Mouse (Mus musculus): ENCODE measurements at regions not wholly inside any gene's neighbourhood (a gene's known extent, or its start where the extent isn't known, plus 50 kb on each side); places are given as distances from the start of the nearest gene placed in this dataset.

DNA sequence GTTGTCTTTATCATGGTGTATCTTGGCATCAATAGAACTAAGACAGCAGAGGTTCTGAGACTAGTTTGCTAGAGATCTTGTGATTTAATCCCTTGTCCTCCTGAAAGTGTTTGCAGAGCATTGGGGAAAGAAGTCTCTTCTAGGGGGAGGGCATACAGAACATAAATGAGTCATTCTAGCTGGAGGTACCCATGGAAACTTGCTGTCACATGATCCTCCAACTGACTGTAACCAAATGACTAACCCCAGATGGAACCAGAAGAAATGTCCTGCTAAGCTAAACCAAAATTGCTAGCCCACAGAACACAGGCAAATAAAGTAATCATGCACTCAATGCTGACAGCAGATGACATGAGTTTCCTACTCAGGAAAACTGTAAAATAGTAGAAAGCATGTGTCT lies 323.2 kb upstream of the Tmc3 start:
- no peaks in the 10 kb centered on the region for H3K9me3 ChIP-seq (ENCODE audit: control insufficient read depth, low read length)
- no peak overlapping the region for H3K4me3 ChIP-seq (ENCODE audit: low read depth, low read length)
- no peak overlapping the region for H3K27ac ChIP-seq (replicated peaks; ENCODE audit: low read depth, low read length)
- no peak overlapping the region for H3K9ac ChIP-seq (ENCODE audit: low read length)
- H3K27me3 ChIP-seq (ENCODE audit: control insufficient read depth, insufficient read depth, low read length) = no peaks in the 10 kb centered on the region
- no peak for DNase-seq (ENCODE audit: low spot score)
- H3K4me2 ChIP-seq (ENCODE audit: low read depth, severe bottlenecking) = no peak overlapping the region
- ATAC-seq (ENCODE audit: insufficient number of reproducible peaks, low FRiP score, low TSS enrichment, low read depth) = no peak
- no peaks in the 10 kb centered on the region for H3K4me1 ChIP-seq (ENCODE audit: control insufficient read depth, insufficient read depth, low read length)
- no peaks in the 10 kb centered on the region for H3K36me3 ChIP-seq (ENCODE audit: control insufficient read depth, insufficient read depth, low read length)

DNA sequence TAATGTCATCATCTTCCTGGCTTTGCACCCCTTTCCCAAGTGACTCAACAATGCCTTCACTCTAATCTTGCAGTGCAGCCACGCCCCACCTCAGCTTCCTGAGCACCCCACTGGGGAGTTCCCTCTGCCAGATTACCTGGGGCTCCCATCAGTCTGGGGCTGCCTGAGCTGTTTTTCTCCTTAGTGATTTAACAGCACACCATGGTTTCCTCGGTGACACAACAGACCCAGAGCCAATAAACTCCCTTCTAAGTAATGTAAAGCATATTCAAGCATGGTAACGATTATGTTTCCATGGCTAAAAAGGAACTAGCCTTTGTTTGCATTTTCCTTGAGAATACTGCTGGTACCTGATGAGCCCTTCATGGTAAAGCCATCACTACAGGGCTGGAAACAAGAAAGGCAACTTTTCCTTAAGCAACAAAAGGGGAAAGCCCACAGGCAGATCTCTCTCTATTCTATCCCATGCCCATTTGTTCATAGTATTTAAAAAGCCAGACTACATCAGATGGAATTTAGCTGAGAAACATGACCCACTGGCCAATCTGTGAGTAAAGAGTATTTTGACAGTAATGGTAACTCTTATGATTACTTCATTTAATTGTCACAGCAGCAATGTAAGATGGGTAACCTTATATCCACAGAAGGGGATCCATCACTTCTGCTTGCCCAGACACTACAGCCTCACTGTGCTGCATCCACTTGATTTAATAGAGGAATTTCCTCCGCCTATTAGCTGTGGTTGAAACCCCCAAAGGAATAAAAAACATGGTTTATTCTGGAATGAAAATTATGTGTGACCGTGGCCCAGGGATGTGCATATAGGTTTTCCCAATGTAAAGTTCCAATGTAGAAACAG lies 294.6 kb upstream of the Tmc3 start:
- H3K9ac ChIP-seq (ENCODE audit: low read length) = no peak overlapping the region
- H3K4me3 ChIP-seq (ENCODE audit: low read depth, low read length) = no peak overlapping the region
- DNase-seq (ENCODE audit: low spot score) (peak; percentile 44), ATAC-seq (ENCODE audit: insufficient number of reproducible peaks, low FRiP score, low TSS enrichment, low read depth) (no peak)
- 38% methylated on average over 5 of the region's 5 CpGs for WGBS
- 0 out of 2 replicates have a peak, but pooled peaks cover 2% of the 10 kb centered on the region for H3K4me1 ChIP-seq (ENCODE audit: control insufficient read depth, insufficient read depth, low read length)
- H3K9me3 ChIP-seq (ENCODE audit: control insufficient read depth, low read length) = no peaks in the 10 kb centered on the region
- no peaks in the 10 kb centered on the region for H3K27me3 ChIP-seq (ENCODE audit: control insufficient read depth, insufficient read depth, low read length)
- no peaks in the 10 kb centered on the region for H3K36me3 ChIP-seq (ENCODE audit: control insufficient read depth, insufficient read depth, low read length)
- H3K27ac ChIP-seq (replicated peaks; ENCODE audit: low read depth, low read length) = peak overlapping the region; percentile 72; the same call in 1 of the 2 replicates
- no peak overlapping the region for H3K4me2 ChIP-seq (ENCODE audit: low read depth, severe bottlenecking)

DNA sequence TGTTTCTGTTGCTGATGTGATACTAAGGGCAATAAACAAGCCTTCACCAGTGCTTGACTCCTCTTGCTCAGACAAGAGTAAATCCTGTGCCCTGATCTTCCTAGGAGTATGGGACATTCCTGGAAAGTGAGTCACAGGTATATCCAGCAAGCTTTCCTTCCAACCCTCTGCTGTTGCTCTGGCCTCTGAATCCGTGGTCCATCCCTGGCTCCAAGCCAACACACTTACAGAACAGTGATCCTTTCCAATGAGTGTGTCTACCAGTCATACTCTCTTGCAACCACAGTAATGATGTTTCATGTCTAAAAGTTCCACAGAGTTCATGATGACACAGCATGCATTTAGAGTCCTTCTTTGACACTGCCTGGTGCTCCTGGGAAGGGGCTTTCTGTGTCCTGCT lies 277.6 kb upstream of the Tmc3 start:
- ATAC-seq (ENCODE audit: insufficient number of reproducible peaks, low FRiP score, low TSS enrichment, low read depth) = no peak
- no peak for DNase-seq (ENCODE audit: low spot score)
- Histone ChIP-seq H3K9me3 (ENCODE audit: control insufficient read depth, low read length) (no peaks in the 10 kb centered on the region), H3K9ac (ENCODE audit: low read length) (no peak overlapping the region), H3K4me1 (ENCODE audit: control insufficient read depth, insufficient read depth, low read length) (no peaks in the 10 kb centered on the region), H3K4me2 (ENCODE audit: low read depth, severe bottlenecking) (no peak overlapping the region), H3K36me3 (ENCODE audit: control insufficient read depth, insufficient read depth, low read length) (no peaks in the 10 kb centered on the region), H3K27ac (replicated peaks; ENCODE audit: low read depth, low read length) (no peak overlapping the region), H3K27me3 (ENCODE audit: control insufficient read depth, insufficient read depth, low read length) (no peaks in the 10 kb centered on the region), H3K4me3 (ENCODE audit: low read depth, low read length) (no peak overlapping the region)
- WGBS = 83% methylated on average over 1 of the region's 1 CpGs

DNA sequence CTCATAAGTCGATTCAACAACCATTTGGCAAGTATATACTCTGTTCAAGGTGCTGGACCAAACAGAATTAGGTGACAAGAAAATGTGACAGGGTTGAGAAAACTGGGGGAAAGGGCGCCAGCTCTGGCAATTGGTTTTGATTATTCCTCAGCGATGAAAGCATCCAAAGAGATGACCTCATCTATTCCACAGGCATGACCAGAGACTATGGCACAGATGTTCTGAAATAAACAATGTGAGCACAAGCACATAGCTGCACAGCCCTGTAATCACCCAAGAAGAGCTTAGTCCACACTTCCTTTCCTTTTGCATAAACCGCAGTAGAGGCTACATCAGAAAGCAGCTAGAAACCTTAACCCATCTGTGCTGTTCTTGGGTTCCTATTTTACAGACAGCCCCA lies 272.6 kb upstream of the Tmc3 start:
- H3K27ac ChIP-seq (replicated peaks; ENCODE audit: low read depth, low read length) = no peak overlapping the region
- 67% methylated on average over 4 of the region's 4 CpGs for WGBS
- H3K9ac ChIP-seq (ENCODE audit: low read length) = no peak overlapping the region
- H3K4me3 ChIP-seq (ENCODE audit: low read depth, low read length) = no peak overlapping the region
- no peaks in the 10 kb centered on the region for H3K36me3 ChIP-seq (ENCODE audit: control insufficient read depth, insufficient read depth, low read length)
- no peaks in the 10 kb centered on the region for H3K27me3 ChIP-seq (ENCODE audit: control insufficient read depth, insufficient read depth, low read length)
- ATAC-seq (ENCODE audit: insufficient number of reproducible peaks, low FRiP score, low TSS enrichment, low read depth) (no peak), DNase-seq (ENCODE audit: low spot score) (no peak)
- H3K4me2 ChIP-seq (ENCODE audit: low read depth, severe bottlenecking) = no peak overlapping the region
- H3K9me3 ChIP-seq (ENCODE audit: control insufficient read depth, low read length) = no peaks in the 10 kb centered on the region
- no peaks in the 10 kb centered on the region for H3K4me1 ChIP-seq (ENCODE audit: control insufficient read depth, insufficient read depth, low read length)

DNA sequence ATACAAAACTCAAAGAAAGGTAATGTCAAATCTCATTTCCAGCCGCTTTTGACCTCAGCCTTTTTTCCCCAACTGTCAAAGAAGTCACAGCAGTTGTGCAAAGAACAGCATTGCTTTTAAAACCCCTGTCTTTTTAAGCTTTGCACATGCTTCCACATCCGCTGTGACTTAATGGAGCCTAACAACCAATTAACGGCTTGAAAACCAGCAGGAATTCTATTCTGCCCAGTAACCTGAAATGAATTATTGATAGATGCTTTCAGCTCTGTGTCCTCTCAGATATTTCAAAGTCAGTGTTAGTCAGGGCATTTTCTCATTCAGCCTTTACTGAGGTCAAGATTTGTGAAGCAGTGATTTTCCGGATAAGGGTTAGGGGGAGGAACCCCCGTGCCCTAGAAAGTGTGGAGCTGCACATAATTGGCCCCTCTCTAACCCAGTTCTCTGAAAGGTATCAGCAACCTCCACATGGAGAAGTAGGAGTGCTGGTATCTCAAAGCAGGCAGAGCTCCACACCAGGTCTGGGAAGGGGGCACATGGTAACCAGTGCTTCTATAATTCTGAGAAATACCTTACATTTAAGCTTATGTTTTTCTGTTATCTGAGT lies 254.8 kb upstream of the Tmc3 start:
- DNase-seq (ENCODE audit: low spot score) (no peak), ATAC-seq (ENCODE audit: insufficient number of reproducible peaks, low FRiP score, low TSS enrichment, low read depth) (no peak)
- Histone ChIP-seq H3K9ac (ENCODE audit: low read length) (no peak overlapping the region), H3K4me2 (ENCODE audit: low read depth, severe bottlenecking) (no peak overlapping the region), H3K4me1 (ENCODE audit: control insufficient read depth, insufficient read depth, low read length) (no peaks in the 10 kb centered on the region), H3K27ac (replicated peaks; ENCODE audit: low read depth, low read length) (no peak overlapping the region), H3K36me3 (ENCODE audit: control insufficient read depth, insufficient read depth, low read length) (no peaks in the 10 kb centered on the region), H3K27me3 (ENCODE audit: control insufficient read depth, insufficient read depth, low read length) (no peaks in the 10 kb centered on the region), H3K9me3 (ENCODE audit: control insufficient read depth, low read length) (no peaks in the 10 kb centered on the region), H3K4me3 (ENCODE audit: low read depth, low read length) (no peak overlapping the region)
- 43% methylated on average over 5 of the region's 5 CpGs for WGBS

DNA sequence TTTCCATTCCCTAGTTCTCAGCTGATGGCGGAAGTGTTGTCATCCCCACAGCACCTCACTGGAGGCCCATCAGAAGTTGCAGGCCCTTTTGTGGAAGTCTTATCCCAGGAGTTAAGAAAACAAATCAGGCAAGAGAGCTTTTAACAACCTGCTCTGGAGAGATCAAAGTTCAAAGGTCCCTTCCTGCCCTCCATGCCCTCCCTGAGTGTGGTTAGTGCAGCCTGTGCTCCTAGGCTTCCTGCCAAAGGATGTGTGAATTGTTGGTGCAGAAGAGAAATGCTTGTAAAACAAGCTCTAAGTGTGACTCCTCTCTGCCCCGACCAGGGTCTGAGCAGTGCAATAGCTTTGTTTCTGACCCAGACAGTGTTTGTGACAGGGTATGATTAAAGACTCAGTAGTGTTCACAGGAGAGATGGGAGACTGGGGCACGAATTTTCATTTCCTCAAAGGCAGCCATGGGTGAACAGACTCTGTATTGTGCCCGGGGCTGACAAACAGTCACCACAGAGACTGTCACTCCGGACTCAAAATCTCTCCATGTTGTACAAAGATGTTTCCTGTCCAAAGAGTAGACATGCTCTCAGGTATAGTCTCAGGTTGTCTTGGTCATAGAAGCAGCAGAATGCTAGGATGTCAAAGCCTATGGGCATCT lies 237.5 kb upstream of the Tmc3 start:
- H3K9ac ChIP-seq (ENCODE audit: low read length) = no peak overlapping the region
- H3K4me3 ChIP-seq (ENCODE audit: low read depth, low read length) = no peak overlapping the region
- WGBS = 57% methylated on average over 5 of the region's 5 CpGs
- no peak for DNase-seq (ENCODE audit: low spot score)
- ATAC-seq (ENCODE audit: insufficient number of reproducible peaks, low FRiP score, low TSS enrichment, low read depth) = no peak
- H3K4me1 ChIP-seq (ENCODE audit: control insufficient read depth, insufficient read depth, low read length) = 0 out of 2 replicates have a peak, but pooled peaks cover 2% of the 10 kb centered on the region
- H3K4me2 ChIP-seq (ENCODE audit: low read depth, severe bottlenecking) = no peak overlapping the region
- no peaks in the 10 kb centered on the region for H3K27me3 ChIP-seq (ENCODE audit: control insufficient read depth, insufficient read depth, low read length)
- H3K9me3 ChIP-seq (ENCODE audit: control insufficient read depth, low read length) = no peaks in the 10 kb centered on the region
- no peak overlapping the region for H3K27ac ChIP-seq (replicated peaks; ENCODE audit: low read depth, low read length)
- H3K36me3 ChIP-seq (ENCODE audit: control insufficient read depth, insufficient read depth, low read length) = no peaks in the 10 kb centered on the region

DNA sequence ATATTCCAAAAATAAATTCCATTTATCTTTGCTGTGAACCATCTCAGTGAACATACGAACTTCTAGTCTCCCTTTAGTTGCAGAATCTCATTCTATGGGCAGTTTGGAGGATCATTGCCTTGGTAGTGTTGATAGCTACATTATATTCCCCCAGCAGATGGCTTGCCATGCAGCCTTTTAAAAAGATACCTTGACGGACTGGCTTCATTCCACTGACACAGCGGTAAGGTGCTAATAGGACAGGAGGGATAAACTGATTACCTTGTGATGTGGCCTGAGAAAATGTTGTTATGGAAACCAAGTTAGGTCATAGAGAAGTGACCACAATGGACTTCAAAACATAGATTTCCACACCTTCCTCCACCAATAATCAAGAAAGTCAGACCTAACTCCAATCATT lies 215.5 kb upstream of the Tmc3 start:
- Histone ChIP-seq H3K4me3 (ENCODE audit: low read depth, low read length) (no peak overlapping the region), H3K4me2 (ENCODE audit: low read depth, severe bottlenecking) (no peak overlapping the region), H3K36me3 (ENCODE audit: control insufficient read depth, insufficient read depth, low read length) (no peaks in the 10 kb centered on the region), H3K4me1 (ENCODE audit: control insufficient read depth, insufficient read depth, low read length) (no peaks in the 10 kb centered on the region), H3K27ac (replicated peaks; ENCODE audit: low read depth, low read length) (no peak overlapping the region), H3K9ac (ENCODE audit: low read length) (no peak overlapping the region), H3K9me3 (ENCODE audit: control insufficient read depth, low read length) (no peaks in the 10 kb centered on the region), H3K27me3 (ENCODE audit: control insufficient read depth, insufficient read depth, low read length) (no peaks in the 10 kb centered on the region)
- ATAC-seq (ENCODE audit: insufficient number of reproducible peaks, low FRiP score, low TSS enrichment, low read depth) (no peak), DNase-seq (ENCODE audit: low spot score) (no peak)
- WGBS = 88% methylated on average over 3 of the region's 3 CpGs

DNA sequence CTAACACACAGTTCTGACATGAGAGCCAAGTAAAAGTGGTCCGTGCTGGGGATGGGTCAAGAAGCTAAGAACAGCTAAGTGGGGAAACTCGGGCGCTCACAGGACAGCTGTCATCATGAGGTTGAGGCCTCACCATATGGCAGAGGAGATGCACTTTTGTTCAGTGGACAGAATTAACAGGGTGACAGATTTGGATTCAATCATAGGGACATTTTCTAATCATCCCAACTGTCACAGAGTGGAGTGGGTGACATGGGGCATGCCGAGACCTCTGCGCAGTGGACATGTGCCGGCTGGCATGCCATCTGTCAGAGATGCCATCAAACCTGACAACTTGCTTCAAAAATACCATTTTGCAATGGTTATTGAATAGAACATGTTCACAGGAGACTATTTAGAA lies 215.1 kb upstream of the Tmc3 start:
- Histone ChIP-seq H3K4me3 (ENCODE audit: low read depth, low read length) (no peak overlapping the region), H3K9me3 (ENCODE audit: control insufficient read depth, low read length) (no peaks in the 10 kb centered on the region), H3K4me2 (ENCODE audit: low read depth, severe bottlenecking) (no peak overlapping the region), H3K9ac (ENCODE audit: low read length) (no peak overlapping the region), H3K4me1 (ENCODE audit: control insufficient read depth, insufficient read depth, low read length) (no peaks in the 10 kb centered on the region), H3K36me3 (ENCODE audit: control insufficient read depth, insufficient read depth, low read length) (no peaks in the 10 kb centered on the region), H3K27ac (replicated peaks; ENCODE audit: low read depth, low read length) (no peak overlapping the region), H3K27me3 (ENCODE audit: control insufficient read depth, insufficient read depth, low read length) (no peaks in the 10 kb centered on the region)
- WGBS = 93% methylated on average over 6 of the region's 6 CpGs
- no peak for ATAC-seq (ENCODE audit: insufficient number of reproducible peaks, low FRiP score, low TSS enrichment, low read depth)
- no peak for DNase-seq (ENCODE audit: low spot score)
